Mouse (Mus musculus): ENCODE measurements at regions not wholly inside any gene's neighbourhood (a gene's known extent, or its start where the extent isn't known, plus 50 kb on each side); places are given as distances from the start of the nearest gene placed in this dataset.
"Not testable (repeated sequence)": the region's sequence is repeated elsewhere in the genome, so short reads cannot be mapped to it uniquely, and the experiment has no call there.

GRCm38 (mm10) chr5:67487965-67488409, 59.9 kb upstream of the Bend4 start:
- no peak for DNase-seq

- not testable (repeated sequence) for DNase-seq
These were observed 62.6 kb upstream of the Bend4 start for GRCm38 (mm10) chr5:67490709-67491108.

GRCm38 (mm10) chr5:67492893-67493302, 64.8 kb upstream of the Bend4 start:
- no peak for DNase-seq

- DNase-seq: no peak
These were observed 68.6 kb upstream of the Bend4 start for GRCm38 (mm10) chr5:67496710-67497109.

- DNase-seq: no peak
These were observed 87.4 kb upstream of the Shisa3 start for GRCm38 (mm10) chr5:67520251-67520650.

- DNase-seq: no peak
These were observed 86.2 kb upstream of the Shisa3 start for GRCm38 (mm10) chr5:67521423-67521912.

- no peak for DNase-seq
These were observed 77.5 kb upstream of the Shisa3 start for GRCm38 (mm10) chr5:67530149-67530548.

- DNase-seq: no peak
These were observed 76.7 kb upstream of the Shisa3 start for GRCm38 (mm10) chr5:67530957-67531356.

- DNase-seq: peak; percentile 73
These were observed 75.3 kb upstream of the Shisa3 start for GRCm38 (mm10) chr5:67532351-67532750.

GRCm38 (mm10) chr5:67532756-67533255, 74.9 kb upstream of the Shisa3 start:
- DNase-seq: peak; percentile 10

- no peak for DNase-seq
These were observed 73.6 kb upstream of the Shisa3 start for GRCm38 (mm10) chr5:67534056-67534455.

GRCm38 (mm10) chr5:67537990-67538389, 69.7 kb upstream of the Shisa3 start:
- DNase-seq: no peak

- no peak for DNase-seq
These were observed 68.0 kb upstream of the Shisa3 start for GRCm38 (mm10) chr5:67539591-67540238.

GRCm38 (mm10) chr5:67541867-67542266, 65.8 kb upstream of the Shisa3 start:
- DNase-seq: no peak

- no peak for DNase-seq
These were observed 63.6 kb upstream of the Shisa3 start for GRCm38 (mm10) chr5:67544028-67544589.

GRCm38 (mm10) chr5:67550257-67550656, 57.4 kb upstream of the Shisa3 start:
- DNase-seq: no peak

- no peak for DNase-seq
These were observed 55.9 kb upstream of the Shisa3 start for GRCm38 (mm10) chr5:67551668-67552390.

GRCm38 (mm10) chr5:67552865-67553264, 54.8 kb upstream of the Shisa3 start:
- DNase-seq: no peak

All from adrenal gland, adult 2 months (tissue).